Mouse (Mus musculus): ENCODE measurements around the gene Dnah7c. TPM values are rescaled to one million over a fixed set of nuclear protein-coding genes. Genes with fewer than 3 reads are reported as not detected.
A peak's percentile ranks its signal among the peaks of the same experiment; 100 is the strongest.
"Not testable (repeated sequence)": the region's sequence is repeated elsewhere in the genome, so short reads cannot be mapped to it uniquely, and the experiment has no call there.

Gene Dnah7c
- total RNA-seq (2021), result under 1 TPM; 0.02 to 0.05 TPM
- 0.02 and 0.03 TPM in 2 replicates for polyA plus RNA-seq (2012; rRNA removed)
- long read RNA-seq, result 0 reads

DNA sequence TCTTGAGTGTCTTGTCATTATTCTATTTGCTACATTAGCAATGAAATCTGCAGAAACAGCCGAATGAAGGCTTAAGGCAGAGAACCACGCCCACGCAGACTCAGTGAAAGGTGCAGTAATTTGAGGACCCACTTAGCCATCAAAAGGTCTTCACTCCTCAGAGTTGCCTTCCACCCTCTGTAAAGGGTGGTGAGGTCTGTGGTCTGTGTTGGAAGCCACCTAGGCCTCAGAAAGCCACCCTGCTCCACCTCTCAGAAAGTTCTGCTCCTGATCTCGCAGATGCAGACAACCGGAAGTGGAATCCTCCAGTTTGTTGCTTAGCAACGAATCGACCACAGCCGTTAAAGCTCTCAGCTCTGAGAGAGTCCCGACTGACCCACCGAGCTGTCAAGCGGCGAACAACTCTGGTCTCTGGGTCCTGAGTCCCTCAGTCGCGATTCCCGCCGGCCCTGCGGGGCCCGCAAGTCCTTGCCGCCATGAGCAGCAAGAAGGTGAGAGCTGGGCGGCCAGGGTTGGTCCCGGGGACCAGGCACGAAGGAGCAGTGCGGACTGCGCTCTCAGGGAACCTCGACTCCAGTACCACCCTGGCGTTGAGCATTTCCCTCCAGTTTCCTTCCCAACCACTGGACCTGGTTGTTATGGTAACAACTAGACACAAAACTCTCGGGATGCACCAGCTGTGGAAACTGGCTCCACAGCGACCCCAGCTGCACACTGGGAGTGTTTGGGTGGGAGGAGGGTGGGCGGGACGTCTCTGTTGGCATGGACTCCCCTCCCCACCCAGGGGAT is at the start of gene Dnah7c:
Gene Dnah7c (plus strand): TSS at position 456 of the 789 bp plus-strand sequence.
- Histone ChIP-seq H3K9ac (ENCODE audit: low read depth, low read length) (no peak within 1 kb of the TSS), H3K36me3 (ENCODE audit: control insufficient read depth, insufficient read depth, low read length) (no peaks in the 10 kb centered on the region), H3K27me3 (ENCODE audit: control insufficient read depth, insufficient read depth, low read length) (no peaks in the 10 kb centered on the region), H3K4me3 (no peak within 1 kb of the TSS), H3K4me1 (ENCODE audit: control insufficient read depth, insufficient read depth, low read length) (no peaks in the 10 kb centered on the region), H3K79me2 (replicated peaks; ENCODE audit: control insufficient read depth, insufficient read depth, low read length) (no peaks in the 10 kb centered on the region), H3K27ac (no peak within 1 kb of the TSS)
- DNase-seq, result no peak
- intact Hi-C loops (cut with DNase I), result no loop called here
- 9% methylated on average over 30 of the region's 30 CpGs for WGBS
- TF ChIP-seq POLR2A (IDR thresholded peaks at IDR 0.05; ENCODE audit: insufficient read depth, low read depth, low read length) (no peak), EP300 (IDR thresholded peaks at IDR 0.05; ENCODE audit: insufficient read depth, low read depth, low read length) (no peak), CTCF (IDR thresholded peaks at IDR 0.05) (no peak)

DNA sequence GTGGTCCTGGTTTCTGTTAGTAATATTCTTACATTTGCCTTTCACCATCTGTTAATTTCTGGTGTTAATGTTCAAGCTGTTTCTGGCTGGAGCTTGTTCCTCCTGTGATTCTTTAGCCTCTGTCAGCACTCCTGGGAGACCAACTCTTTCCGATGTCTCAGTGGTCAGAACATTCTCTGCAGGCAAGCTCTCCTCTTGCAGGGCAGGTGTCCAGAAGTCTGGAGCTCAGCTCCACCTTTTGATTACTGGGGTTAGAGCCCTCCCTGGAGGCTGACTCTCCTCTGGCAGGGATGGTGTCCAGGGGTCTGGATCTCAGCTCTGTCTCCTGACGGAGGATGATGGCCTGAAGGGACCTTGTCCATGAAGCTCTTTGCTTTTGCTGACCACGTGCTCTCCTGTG is 44.8 kb upstream of the Dnah7c start:
- H3K27me3 ChIP-seq (ENCODE audit: control insufficient read depth, insufficient read depth, low read length); H3K79me2 ChIP-seq (replicated peaks; ENCODE audit: control insufficient read depth, insufficient read depth, low read length); H3K27ac ChIP-seq; H3K36me3 ChIP-seq (ENCODE audit: control insufficient read depth, insufficient read depth, low read length); H3K4me3 ChIP-seq; H3K9ac ChIP-seq (ENCODE audit: low read depth, low read length); DNase-seq; H3K4me1 ChIP-seq (ENCODE audit: control insufficient read depth, insufficient read depth, low read length); intact Hi-C loops (cut with DNase I): not testable (repeated sequence)
- WGBS, result 84% methylated on average over 3 of the region's 3 CpGs

DNA sequence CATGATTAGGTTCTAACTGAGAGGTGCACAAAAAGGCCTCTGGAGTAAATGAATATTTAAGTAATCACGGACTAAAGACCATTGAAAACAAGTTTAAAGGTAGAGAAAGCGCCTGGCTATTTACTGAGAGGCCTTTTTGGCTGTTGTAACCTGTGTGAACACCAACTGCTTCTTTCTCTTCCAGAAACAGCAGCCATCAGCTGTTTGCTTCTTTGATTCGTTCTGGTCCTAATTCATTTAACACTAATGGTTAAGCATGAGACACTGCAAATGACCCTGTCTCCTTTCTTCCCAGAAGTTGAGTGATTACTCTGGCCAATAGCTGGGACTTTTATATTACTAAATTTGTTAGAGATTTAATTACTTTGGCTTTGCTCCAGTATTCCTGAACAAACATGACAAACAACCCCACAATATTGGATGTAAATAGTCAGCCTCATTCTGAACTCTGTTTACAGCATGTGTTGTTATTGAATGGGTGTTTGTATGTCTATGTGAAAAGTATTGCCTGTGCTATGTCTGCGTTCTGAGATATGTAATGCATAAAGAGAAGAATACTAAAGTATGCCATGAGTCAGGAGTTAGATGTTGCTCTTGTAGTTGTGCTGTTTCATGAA is 30.6 kb upstream of the Dnah7c start:
- H3K9ac ChIP-seq (ENCODE audit: low read depth, low read length); H3K27me3 ChIP-seq (ENCODE audit: control insufficient read depth, insufficient read depth, low read length); H3K36me3 ChIP-seq (ENCODE audit: control insufficient read depth, insufficient read depth, low read length); DNase-seq; intact Hi-C loops (cut with DNase I); H3K4me3 ChIP-seq; H3K79me2 ChIP-seq (replicated peaks; ENCODE audit: control insufficient read depth, insufficient read depth, low read length); H3K27ac ChIP-seq; H3K4me1 ChIP-seq (ENCODE audit: control insufficient read depth, insufficient read depth, low read length): not testable (repeated sequence)
- 66% methylated on average over 4 of the region's 4 CpGs for WGBS

DNA sequence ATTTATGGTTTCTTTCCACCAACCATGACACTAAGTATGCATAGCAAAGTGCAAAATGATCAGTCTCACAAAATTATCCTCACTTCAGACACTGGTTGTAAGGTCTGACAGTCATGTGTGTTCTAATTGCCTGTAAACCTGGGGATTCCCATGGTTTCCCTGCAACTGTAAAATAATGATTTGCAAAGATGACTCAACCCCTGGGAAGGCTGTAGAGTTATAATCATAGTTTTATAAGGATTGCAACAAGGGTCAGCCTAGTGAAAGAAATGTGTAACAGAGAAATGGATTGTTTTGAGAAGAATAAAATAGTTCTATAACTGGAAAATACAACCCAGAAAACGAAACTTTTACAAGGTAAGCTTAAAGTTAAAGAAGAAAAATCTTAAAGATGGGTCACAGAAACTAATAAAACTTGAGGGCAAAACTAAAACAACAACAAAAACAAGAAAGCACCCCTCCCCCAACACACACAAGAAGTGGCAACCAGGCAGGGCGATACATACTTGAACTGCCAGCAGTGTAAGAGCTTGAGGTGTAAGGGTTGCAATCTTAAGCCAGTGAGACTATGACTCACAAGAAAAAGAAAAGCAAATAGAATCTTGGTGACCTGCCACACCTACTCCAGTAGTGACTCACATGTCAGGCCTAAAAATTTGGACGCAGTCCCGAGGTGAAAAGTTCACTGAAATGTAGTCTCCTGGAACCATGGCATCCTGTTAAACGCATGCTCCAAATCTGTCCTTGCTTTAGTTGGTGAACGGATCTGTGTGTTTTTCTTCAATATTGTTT is 16.9 kb upstream of the Dnah7c start:
- intact Hi-C loops (cut with DNase I), result no loop called here
- no peak for DNase-seq
- Histone ChIP-seq H3K27me3 (ENCODE audit: control insufficient read depth, insufficient read depth, low read length) (no peaks in the 10 kb centered on the region), H3K4me1 (ENCODE audit: control insufficient read depth, insufficient read depth, low read length) (no peaks in the 10 kb centered on the region), H3K4me3 (no peak overlapping the region), H3K79me2 (replicated peaks; ENCODE audit: control insufficient read depth, insufficient read depth, low read length) (no peaks in the 10 kb centered on the region), H3K36me3 (ENCODE audit: control insufficient read depth, insufficient read depth, low read length) (no peaks in the 10 kb centered on the region), H3K9ac (ENCODE audit: low read depth, low read length) (no peak overlapping the region), H3K27ac (no peak overlapping the region)
- no peak for TF ChIP-seq POLR2A (IDR thresholded peaks at IDR 0.05; ENCODE audit: insufficient read depth, low read depth, low read length)
- no peak for TF ChIP-seq CTCF (IDR thresholded peaks at IDR 0.05)
- TF ChIP-seq EP300 (IDR thresholded peaks at IDR 0.05; ENCODE audit: insufficient read depth, low read depth, low read length), result no peak
- WGBS, result 43% methylated on average over 6 of the region's 6 CpGs

DNA sequence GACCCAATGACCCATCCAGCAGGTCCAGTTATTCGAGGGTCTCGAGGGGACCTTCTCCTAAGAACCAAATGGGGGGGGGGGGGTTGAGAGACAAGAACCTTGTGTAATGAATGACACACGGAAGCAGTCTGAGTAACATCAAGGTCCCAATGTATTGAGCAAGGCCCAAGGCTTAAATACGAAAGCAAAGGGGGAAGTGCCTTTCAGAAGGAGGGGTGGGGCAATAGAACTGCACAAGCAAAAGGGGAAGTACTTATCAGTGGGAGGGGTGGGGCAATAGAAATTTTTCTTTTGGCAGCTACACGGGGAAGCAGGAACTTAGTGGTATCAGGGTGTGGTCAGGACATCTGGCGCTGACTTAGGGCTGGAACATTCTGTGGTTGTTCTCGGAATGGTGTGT is 10.6 kb upstream of the Dnah7c start:
- H3K4me3 ChIP-seq; H3K9ac ChIP-seq (ENCODE audit: low read depth, low read length); H3K36me3 ChIP-seq (ENCODE audit: control insufficient read depth, insufficient read depth, low read length); DNase-seq; H3K4me1 ChIP-seq (ENCODE audit: control insufficient read depth, insufficient read depth, low read length); intact Hi-C loops (cut with DNase I); H3K79me2 ChIP-seq (replicated peaks; ENCODE audit: control insufficient read depth, insufficient read depth, low read length); H3K27me3 ChIP-seq (ENCODE audit: control insufficient read depth, insufficient read depth, low read length); H3K27ac ChIP-seq: not testable (repeated sequence)
- WGBS, result 57% methylated on average over 7 of the region's 7 CpGs

DNA sequence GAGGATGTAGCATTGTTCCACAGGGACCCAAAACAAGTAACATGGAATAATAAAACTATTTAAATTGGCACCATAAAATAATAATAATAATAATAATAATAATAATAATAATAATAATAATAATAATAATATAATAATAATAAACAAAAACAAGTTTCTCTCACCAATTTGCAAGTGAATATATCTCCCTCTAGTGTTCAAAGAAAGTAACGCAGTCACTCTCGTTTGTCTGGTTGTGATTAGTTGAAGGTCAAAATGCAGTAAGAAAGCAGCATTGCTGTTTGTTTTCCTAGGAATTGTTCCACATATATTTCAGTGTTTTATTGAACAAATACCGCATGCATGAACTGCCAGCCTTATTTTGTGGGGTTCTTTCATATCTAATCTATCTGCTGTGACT is 8.4 kb upstream of the Dnah7c start:
- H3K79me2 ChIP-seq (replicated peaks; ENCODE audit: control insufficient read depth, insufficient read depth, low read length); intact Hi-C loops (cut with DNase I); H3K27me3 ChIP-seq (ENCODE audit: control insufficient read depth, insufficient read depth, low read length); DNase-seq; H3K4me1 ChIP-seq (ENCODE audit: control insufficient read depth, insufficient read depth, low read length); H3K4me3 ChIP-seq; H3K36me3 ChIP-seq (ENCODE audit: control insufficient read depth, insufficient read depth, low read length); H3K27ac ChIP-seq; H3K9ac ChIP-seq (ENCODE audit: low read depth, low read length): not testable (repeated sequence)
- 16% methylated on average over 3 of the region's 3 CpGs for WGBS
- TF ChIP-seq CTCF (IDR thresholded peaks at IDR 0.05), result peak; percentile 70

DNA sequence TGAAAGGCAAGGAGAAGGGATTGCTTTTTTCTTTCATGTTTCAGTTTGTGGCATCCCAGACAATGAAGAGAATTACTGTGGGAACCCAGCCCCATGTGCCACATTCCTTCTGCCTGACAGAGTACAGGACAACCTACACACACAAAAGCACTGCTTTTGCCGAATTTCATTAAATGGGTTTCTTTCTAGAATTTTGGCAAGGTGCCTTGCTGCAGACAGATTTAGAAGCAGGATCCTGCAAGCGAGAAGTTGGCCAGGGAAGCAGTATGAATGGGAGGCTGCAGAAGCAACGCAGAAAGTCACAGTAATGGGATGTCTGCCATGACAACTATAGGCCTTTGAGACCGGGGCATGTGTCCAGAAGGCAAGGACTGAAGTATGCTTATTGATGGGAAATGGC is 6.4 kb upstream of the Dnah7c start:
- DNase-seq; H3K9ac ChIP-seq (ENCODE audit: low read depth, low read length); H3K79me2 ChIP-seq (replicated peaks; ENCODE audit: control insufficient read depth, insufficient read depth, low read length); H3K27me3 ChIP-seq (ENCODE audit: control insufficient read depth, insufficient read depth, low read length); H3K4me3 ChIP-seq; H3K27ac ChIP-seq; intact Hi-C loops (cut with DNase I); H3K4me1 ChIP-seq (ENCODE audit: control insufficient read depth, insufficient read depth, low read length); H3K36me3 ChIP-seq (ENCODE audit: control insufficient read depth, insufficient read depth, low read length): not testable (repeated sequence)
- 35% methylated on average over 4 of the region's 4 CpGs for WGBS
